Mouse (Mus musculus) hindbrain, embryonic 13.5 days (tissue): ENCODE measurements at regions not wholly inside any gene's neighbourhood (a gene's known extent, or its start where the extent isn't known, plus 50 kb on each side); places are given as distances from the start of the nearest gene placed in this dataset.

Experiments used
- ATAC-seq: fragments of 200-750 bp; cut with Nextera tagmentation; 2 replicates; pipeline ENCODE4 v1.8.0; 2017; ENCODE audit warnings: moderate TSS enrichment; ENCODE audit not compliant: low FRiP score
- H3K27ac ChIP-seq: fragments of 300-500 bp; sonication (generic); 2 replicates; pipeline ENCODE4 v1.5.1; 2015; ENCODE audit warnings: inconsistent platforms, mild to moderate bottlenecking, moderate library complexity
- H3K27me3 ChIP-seq: fragments of 300-500 bp; sonication (generic); 2 replicates; pipeline ENCODE4 v1.6.1; 2015; ENCODE audit warnings: mild to moderate bottlenecking, inconsistent platforms
- H3K36me3 ChIP-seq: fragments of 300-500 bp; sonication (generic); 2 replicates; pipeline ENCODE4 v1.6.1; 2015; ENCODE audit warnings: mild to moderate bottlenecking, inconsistent platforms
- H3K4me1 ChIP-seq: fragments of 300-500 bp; sonication (generic); replicated peaks from 2 replicates; pipeline ENCODE4 v1.6.1; 2015; ENCODE audit warnings: inconsistent platforms
- H3K4me2 ChIP-seq: fragments of 300-500 bp; sonication (generic); 2 replicates; pipeline ENCODE4 v1.6.1; 2015; ENCODE audit warnings: inconsistent platforms, mild to moderate bottlenecking, moderate library complexity
- H3K4me3 ChIP-seq: fragments of 300-500 bp; sonication (generic); 2 replicates; pipeline ENCODE4 v1.5.1; 2015; ENCODE audit warnings: mild to moderate bottlenecking, inconsistent platforms
- H3K9ac ChIP-seq: fragments of 300-500 bp; sonication (generic); 2 replicates; pipeline ENCODE4 v1.6.1; 2015; ENCODE audit warnings: mild to moderate bottlenecking, inconsistent platforms
- H3K9me3 ChIP-seq: fragments of 300-500 bp; sonication (generic); 2 replicates; pipeline ENCODE4 v1.6.1; 2016; ENCODE audit warnings: inconsistent platforms
- WGBS: fragments of 180-500 bp; shearing (Covaris S2); methylation state at CpG from one replicate; pipeline ENCODE4 v1.1.7; 2015; 5-methylcytosine and 5-hydroxymethylcytosine counted together

DNA sequence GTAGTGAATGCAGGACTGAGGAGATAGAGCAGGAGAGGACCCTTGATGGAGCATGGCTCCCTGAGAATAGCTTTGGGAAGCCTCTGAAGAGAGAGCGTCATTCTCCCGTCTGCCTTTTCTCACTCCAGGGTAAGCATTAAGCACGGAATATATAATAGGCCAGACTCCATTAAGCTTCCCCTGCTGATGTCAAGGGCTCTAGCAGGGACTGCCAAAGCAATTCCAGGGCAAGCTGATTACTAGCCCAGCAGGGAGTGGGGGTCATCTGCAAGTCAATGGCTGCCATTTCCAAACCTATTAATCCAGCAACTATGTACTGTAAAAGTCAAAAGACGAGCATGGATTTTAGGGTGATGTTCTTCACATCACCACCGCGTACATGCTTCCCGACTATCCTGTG lies 111.2 kb upstream of the Arl4c start:
- H3K27me3 ChIP-seq: no peaks in the 10 kb centered on the region
- no peaks in the 10 kb centered on the region for H3K9me3 ChIP-seq
- peak overlapping the region; percentile 63 for H3K27ac ChIP-seq
- H3K4me3 ChIP-seq: no peak overlapping the region
- WGBS: 29% methylated on average over 7 of the region's 7 CpGs
- H3K4me2 ChIP-seq: no peak overlapping the region
- ATAC-seq: peak; percentile 74; the same call in 1 of the 2 replicates
- H3K9ac ChIP-seq: no peak overlapping the region
- peaks cover 17% of the 10 kb centered on the region for H3K4me1 ChIP-seq
- no peaks in the 10 kb centered on the region for H3K36me3 ChIP-seq

DNA sequence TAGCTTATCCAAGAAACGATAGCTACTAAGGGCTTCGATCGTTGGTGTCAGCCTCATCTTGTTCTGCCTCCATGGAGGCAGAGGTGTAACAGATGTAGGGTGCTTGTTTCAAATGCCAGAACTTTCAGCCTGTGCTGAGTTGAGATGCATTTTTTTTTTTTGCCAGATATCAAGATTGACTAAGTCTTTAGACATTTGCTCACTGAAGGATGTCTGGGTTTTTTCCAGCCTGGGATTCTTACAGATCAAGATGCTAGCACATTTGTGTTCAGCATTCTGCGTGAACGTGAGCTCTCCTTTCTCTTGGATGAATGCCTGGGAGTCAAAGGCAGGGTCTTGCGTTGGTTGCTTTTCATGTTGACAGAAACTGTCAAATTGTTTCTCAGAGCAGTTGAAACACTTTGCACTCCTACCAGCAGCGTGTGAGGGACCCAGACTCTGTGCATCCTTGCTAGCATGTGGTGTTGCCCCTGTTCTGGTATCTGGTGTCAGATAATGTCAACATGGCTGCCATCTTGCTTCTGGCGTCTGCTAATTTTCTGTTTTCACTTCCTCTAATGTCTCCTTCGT lies 114.4 kb upstream of the Arl4c start:
- ATAC-seq: no peak
- peaks cover 13% of the 10 kb centered on the region for H3K4me1 ChIP-seq
- no peak overlapping the region for H3K4me3 ChIP-seq
- WGBS: 84% methylated on average over 9 of the region's 9 CpGs
- H3K27me3 ChIP-seq: no peaks in the 10 kb centered on the region
- no peak overlapping the region for H3K9ac ChIP-seq
- H3K9me3 ChIP-seq: no peaks in the 10 kb centered on the region
- H3K27ac ChIP-seq: no peak overlapping the region
- H3K36me3 ChIP-seq: no peaks in the 10 kb centered on the region
- no peak overlapping the region for H3K4me2 ChIP-seq

DNA sequence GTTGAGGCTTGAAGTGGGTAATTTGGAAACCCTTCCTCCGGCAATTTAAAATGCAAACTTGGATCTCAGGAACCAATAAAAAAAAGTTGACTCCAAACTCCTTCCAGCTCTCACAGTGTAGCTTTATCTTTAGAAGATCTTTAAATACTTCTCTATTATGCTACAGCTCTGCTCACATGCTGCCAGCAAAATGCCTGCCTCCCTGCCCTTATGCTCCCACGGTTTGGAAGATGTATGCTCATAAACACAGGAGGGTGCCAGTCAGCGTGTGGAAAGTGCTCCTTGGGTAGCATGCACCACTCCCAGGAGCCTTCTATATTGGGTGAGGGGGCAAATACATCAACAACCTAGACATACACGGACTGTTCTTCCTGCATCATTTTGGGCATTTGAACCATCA lies 123.2 kb upstream of the Arl4c start:
- H3K4me1 ChIP-seq: no peaks in the 10 kb centered on the region
- H3K9ac ChIP-seq: no peak overlapping the region
- H3K9me3 ChIP-seq: no peaks in the 10 kb centered on the region
- no peak overlapping the region for H3K4me2 ChIP-seq
- no peaks in the 10 kb centered on the region for H3K36me3 ChIP-seq
- H3K27me3 ChIP-seq: no peaks in the 10 kb centered on the region
- no peak for ATAC-seq
- 90% methylated on average over 4 of the region's 4 CpGs for whole genome bisulfite sequencing
- no peak overlapping the region for H3K4me3 ChIP-seq
- H3K27ac ChIP-seq: no peak overlapping the region

DNA sequence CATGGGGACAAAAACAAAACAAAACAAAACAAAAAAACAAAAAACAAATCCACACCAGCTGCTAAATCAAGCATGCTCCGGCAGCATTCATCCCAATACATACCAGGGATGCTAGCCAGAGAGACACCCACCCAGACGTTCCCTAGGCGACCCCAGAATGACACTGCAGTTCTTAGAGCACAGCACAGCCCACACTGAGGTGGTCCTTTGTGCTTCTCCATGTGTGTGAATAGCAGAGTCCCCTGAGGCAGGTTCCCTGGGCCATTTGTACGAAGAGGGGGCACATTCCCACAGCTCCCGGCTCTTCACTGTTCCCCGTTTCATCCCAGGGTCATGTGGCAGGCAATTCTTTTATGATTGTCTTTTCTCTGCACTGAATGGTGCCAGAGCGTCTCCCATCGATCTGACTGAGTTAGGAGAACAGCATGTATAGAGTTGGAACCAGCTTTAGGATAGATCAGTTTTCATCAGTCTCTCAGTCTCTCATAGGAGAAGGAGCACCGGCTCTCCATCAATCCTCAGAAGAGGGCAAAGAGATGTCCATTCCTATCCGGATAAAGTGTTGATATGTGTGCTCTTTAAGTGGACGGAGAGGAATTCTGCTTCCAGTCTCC lies 136.7 kb upstream of the Arl4c start:
- WGBS: 16% methylated on average over 11 of the region's 11 CpGs
- Histone ChIP-seq H3K9me3 (no peaks in the 10 kb centered on the region), H3K4me3 (no peak overlapping the region), H3K4me1 (peaks cover 34% of the 10 kb centered on the region), H3K27ac (peak overlapping the region; percentile 87), H3K4me2 (no peak overlapping the region), H3K9ac (no peak overlapping the region), H3K27me3 (no peaks in the 10 kb centered on the region), H3K36me3 (no peaks in the 10 kb centered on the region)
- peak; percentile 67 for ATAC-seq

DNA sequence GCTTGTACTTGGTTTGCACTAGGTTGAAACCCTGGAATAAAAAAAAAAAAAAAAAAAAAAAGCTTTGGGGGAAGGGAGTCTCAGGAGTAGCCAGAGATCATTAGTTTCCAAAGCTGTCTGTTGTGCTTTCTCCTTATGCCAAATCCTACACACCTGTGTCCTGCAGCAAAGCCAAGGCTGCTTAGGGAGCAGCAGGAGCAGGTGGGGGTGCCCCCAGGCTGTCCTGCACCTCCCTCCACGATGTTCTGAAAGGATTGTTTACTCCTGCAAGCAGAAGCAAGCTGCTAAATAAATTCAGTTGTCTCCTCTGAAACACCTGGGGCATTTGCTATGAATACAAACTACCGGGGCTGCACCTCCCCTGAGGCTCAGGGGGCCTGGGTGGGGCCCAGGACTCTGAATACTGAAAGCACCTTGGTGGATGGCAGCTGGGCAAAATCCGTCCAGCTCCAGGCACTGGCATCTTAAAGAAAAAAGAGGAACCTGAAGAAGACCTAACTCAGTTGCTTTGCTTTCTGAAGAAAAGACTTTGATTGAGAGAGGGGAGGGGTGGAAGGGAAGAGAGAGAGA lies 137.5 kb upstream of the Arl4c start:
- Histone ChIP-seq H3K4me2 (no peak overlapping the region), H3K27me3 (no peaks in the 10 kb centered on the region), H3K9me3 (no peaks in the 10 kb centered on the region), H3K27ac (peak overlapping the region; percentile 87), H3K4me1 (peaks cover 34% of the 10 kb centered on the region), H3K9ac (no peak overlapping the region), H3K36me3 (no peaks in the 10 kb centered on the region), H3K4me3 (no peak overlapping the region)
- WGBS: 4% methylated on average over 3 of the region's 3 CpGs
- peak; percentile 45 for ATAC-seq

DNA sequence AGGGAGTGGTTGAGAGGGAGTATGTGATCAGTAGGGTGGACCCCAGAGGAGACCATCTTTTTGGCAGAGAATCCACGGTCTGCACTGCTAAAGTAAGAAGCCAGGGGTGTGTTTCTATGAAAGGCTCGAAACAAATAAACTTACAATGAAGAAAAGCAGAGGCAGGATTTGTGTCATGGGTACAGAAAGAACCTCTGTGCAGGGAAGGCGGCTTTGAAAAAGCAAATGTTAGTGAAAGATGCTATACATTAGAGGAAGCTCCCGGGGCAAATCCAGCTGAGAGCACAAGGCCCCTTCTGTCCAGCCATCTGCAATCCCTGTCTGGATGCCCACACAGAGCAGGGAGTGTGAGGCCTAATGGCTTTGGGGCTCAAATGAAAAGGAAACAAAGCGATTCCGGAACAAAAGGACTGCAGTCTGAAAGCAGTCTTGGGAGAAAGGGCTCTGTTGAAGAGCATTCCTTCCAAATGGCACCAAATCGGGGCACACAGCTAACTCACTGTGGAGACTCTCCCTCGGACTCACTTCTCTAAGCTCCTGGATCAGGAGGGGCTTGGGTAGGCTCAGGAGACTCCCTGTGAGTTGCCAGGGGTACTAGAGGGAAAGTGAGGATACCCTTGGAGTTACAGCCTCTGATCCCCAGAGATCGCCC lies 138.1 kb upstream of the Arl4c start:
- peak overlapping the region; percentile 87 for H3K27ac ChIP-seq

DNA sequence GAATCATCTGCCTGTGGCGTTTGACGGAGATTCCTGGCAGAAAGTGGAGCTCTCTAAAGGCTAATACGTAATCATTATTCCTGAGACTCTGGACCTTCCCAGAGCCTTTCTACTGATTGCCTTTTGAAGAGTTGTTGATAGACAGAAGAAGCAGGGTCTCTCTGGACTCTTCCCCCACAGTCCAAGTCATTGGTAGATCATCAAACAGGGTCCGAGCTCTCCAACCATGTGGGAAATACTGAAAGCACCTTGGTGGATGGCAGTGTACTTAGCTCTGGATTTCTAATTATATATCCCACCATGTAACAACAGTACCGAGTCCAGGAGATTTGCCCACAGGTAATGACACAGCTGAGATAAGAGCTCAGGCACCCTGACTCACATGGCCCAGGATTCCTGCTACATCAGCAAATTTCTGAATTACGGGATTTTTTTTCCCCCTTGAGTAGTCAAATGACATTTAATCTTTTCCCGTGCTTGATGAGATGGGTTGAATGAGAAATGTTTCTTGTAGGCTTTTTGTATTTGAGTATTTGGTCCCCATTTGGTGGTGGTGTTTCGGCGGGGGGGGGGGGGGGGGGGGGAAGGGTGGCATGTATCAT lies 139.1 kb upstream of the Arl4c start:
- H3K27me3 ChIP-seq: no peaks in the 10 kb centered on the region
- H3K4me3 ChIP-seq: no peak overlapping the region
- WGBS: 64% methylated on average over 8 of the region's 9 CpGs
- no peak overlapping the region for H3K4me2 ChIP-seq
- peaks cover 34% of the 10 kb centered on the region for H3K4me1 ChIP-seq
- H3K9me3 ChIP-seq: no peaks in the 10 kb centered on the region
- H3K36me3 ChIP-seq: no peaks in the 10 kb centered on the region
- H3K27ac ChIP-seq: peak overlapping the region; percentile 87; the same call in 1 of the 2 replicates
- H3K9ac ChIP-seq: no peak overlapping the region
- no peak for ATAC-seq

More for the DNA sequence above, 138.1 kb upstream of the Arl4c start:
- H3K9ac ChIP-seq: peak overlapping the region; percentile 49
- ATAC-seq: peak; percentile 82
- no peaks in the 10 kb centered on the region for H3K36me3 ChIP-seq
- H3K27me3 ChIP-seq: no peaks in the 10 kb centered on the region
- H3K4me3 ChIP-seq: no peak overlapping the region
- no peaks in the 10 kb centered on the region for H3K9me3 ChIP-seq
- 8% methylated on average over 9 of the region's 9 CpGs for WGBS
- no peak overlapping the region for H3K4me2 ChIP-seq
- peaks cover 34% of the 10 kb centered on the region for H3K4me1 ChIP-seq

DNA sequence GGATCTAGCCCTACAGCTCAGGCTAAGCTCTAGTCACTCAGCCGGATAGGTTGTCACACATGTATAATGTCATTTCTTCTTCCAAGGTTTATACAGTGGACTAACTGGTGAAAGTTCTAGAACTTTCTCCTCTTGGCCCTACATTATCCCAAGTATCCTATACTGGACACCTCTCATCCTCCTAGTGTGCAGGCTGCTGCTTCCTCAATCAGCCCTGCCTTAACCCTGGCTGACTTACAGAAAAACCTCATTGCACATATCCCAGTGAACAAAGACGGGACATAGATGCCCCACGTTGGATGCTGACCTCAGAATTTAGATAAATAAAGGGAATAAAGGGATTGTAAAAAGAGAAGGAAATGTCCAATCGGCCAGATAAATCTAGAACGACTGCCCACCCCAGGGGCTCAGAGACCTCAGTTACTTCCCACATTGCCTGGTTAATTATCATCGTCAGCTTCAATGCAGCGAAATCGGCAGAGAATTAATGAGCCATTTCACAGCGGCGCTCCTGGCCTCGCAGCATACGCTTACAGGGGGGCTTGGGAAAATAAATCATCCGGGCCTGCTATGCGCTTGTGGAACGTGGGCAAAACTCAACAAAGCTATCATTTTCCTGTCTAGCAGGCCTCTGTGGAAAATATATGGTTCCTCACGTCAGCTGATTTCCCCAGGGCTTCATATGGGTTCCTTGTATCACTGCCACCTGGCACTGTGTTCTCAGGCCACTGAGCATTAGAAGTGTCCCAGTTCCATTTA lies 145.5 kb upstream of the Arl4c start:
- peak; percentile 82 for ATAC-seq
- peaks cover 21% of the 10 kb centered on the region for H3K4me1 ChIP-seq
- no peaks in the 10 kb centered on the region for H3K27me3 ChIP-seq
- H3K9me3 ChIP-seq: no peaks in the 10 kb centered on the region
- H3K4me2 ChIP-seq: 0 out of 2 replicates have a peak overlapping the region, but pooled peaks have one; percentile 7
- peak overlapping the region; percentile 86 for H3K27ac ChIP-seq
- H3K36me3 ChIP-seq: no peaks in the 10 kb centered on the region
- H3K9ac ChIP-seq: no peak overlapping the region
- 26% methylated on average over 16 of the region's 16 CpGs for WGBS
- no peak overlapping the region for H3K4me3 ChIP-seq

DNA sequence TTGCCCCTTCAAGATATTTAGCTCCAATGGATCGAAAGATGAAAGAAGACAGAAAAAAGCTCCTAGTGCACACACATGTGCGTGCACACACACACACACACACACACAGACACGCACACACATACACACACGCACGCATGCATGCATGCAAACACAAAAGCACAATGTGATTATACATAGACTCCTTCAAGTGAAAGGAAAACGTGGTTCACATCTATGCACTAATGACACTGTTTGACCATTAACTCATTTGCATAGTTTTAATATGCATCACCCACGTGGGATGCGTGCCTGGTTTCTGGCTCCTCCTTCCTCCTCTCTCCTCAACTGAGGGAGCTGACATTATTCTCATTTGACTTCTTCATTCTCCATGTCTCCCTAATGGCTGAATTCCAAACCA lies 146.2 kb upstream of the Arl4c start:
- Histone ChIP-seq H3K27me3 (no peaks in the 10 kb centered on the region), H3K4me1 (peaks cover 21% of the 10 kb centered on the region), H3K36me3 (no peaks in the 10 kb centered on the region), H3K9me3 (no peaks in the 10 kb centered on the region), H3K4me2 (no peak overlapping the region), H3K27ac (peak overlapping the region; percentile 86), H3K9ac (no peak overlapping the region), H3K4me3 (no peak overlapping the region)
- peak; percentile 74 for ATAC-seq
- WGBS: 55% methylated on average over 8 of the region's 8 CpGs

DNA sequence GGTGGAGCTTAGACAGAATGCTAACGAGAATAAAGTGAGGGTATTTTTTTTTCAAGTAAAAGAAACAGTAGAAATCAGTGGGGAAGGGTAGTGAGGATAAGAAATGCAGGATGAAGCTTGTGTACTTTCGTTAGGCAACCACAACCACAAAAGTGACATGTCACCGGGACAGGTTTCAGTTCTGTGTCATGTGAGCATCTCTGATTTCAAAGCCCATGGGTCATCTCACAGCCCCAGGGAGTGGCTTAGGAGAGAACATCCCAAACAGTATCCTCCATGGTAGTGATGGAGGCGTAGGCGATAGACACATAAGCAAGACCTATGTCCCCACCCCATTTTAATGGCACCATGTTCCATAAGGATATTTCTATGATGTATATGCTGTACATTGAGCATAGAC lies 147.4 kb upstream of the Arl4c start:
- Histone ChIP-seq H3K27ac (peak overlapping the region; percentile 86), H3K4me2 (no peak overlapping the region), H3K9me3 (no peaks in the 10 kb centered on the region), H3K36me3 (no peaks in the 10 kb centered on the region), H3K9ac (no peak overlapping the region), H3K4me1 (peaks cover 21% of the 10 kb centered on the region), H3K27me3 (no peaks in the 10 kb centered on the region), H3K4me3 (no peak overlapping the region)
- ATAC-seq: no peak
- 88% methylated on average over 5 of the region's 5 CpGs for whole genome bisulfite sequencing

DNA sequence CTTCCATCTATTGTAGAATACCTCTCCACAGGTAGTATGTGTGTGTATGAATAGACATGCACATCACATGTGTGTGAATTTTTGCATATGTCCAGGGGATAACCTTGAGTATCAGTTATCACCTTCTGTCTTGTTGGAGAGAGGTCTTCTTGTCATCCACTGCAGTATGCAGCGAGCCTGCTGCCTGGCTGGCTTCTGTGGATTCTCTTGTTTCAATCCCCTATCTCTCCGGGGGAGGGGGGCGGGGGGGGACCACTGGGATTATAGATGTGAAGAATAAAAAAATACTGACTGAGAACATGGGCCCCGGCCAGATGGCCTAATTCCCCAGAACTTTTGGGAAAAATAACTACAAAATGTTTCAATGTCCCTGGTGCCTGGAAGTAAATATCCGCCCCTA lies 149.9 kb upstream of the Arl4c start:
- Histone ChIP-seq H3K36me3 (no peaks in the 10 kb centered on the region), H3K27me3 (no peaks in the 10 kb centered on the region), H3K4me3 (no peak overlapping the region), H3K4me2 (no peak overlapping the region), H3K9me3 (no peaks in the 10 kb centered on the region), H3K9ac (no peak overlapping the region), H3K27ac (no peak overlapping the region), H3K4me1 (peaks cover 19% of the 10 kb centered on the region)
- no peak for ATAC-seq
- 89% methylated on average over 5 of the region's 5 CpGs for WGBS
